13 mouse cellular contexts compared by ENCODE assay signal in the genomic region with DNA sequence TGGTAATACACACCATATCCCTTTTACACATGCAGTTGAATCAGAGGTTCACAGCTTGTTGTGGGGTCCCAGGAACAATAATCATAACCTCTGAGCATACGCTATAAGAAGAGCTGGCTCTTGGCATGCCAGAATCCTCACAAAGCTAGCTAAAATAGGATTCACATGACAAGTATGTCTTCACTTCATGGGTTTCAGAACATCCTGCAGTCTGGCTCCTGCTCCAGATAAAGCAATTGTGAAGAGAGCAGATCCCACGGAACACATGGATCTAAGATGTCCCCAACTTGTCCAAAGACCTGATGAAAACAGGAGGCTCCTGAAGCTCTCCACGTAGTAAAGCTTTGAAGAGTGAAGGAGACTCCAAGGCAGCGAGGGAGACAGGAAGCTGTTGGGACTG. TPM values are rescaled to one million over a fixed set of nuclear protein-coding genes. Genes with fewer than 3 reads are reported as not detected.
"Had no signal": no experiment of that assay in that cellular context is flagged by ENCODE, and none has a peak within 500 bp of the region (broad histone marks: within the 10 kb centered on the region; RNA-seq: fewer than 3 reads in every experiment).

No protein-coding gene starts in this region.

- DNase-seq: retina, postnatal 1 day; right cerebral cortex, adult 18-20 months; right cerebral cortex, postnatal 14 days; right cerebral cortex, postnatal 25 days; right cerebral cortex, postnatal 4 days; spleen, adult 18-20 months; thymus, adult 18-20 months; thymus, adult 2 months; thymus, postnatal 14 days; thymus, postnatal 25 days; thymus, postnatal 36 days; thymus, postnatal 4 days had no signal

RNA-seq across cellular contexts. Expression of a gene that starts 20.3 kb away (rescaled TPM):
- total RNA-seq: neutrophil, adult 5-6 weeks had no signal

RNA-seq across cellular contexts. Expression of a gene that starts 55.6 kb away (rescaled TPM):
- total RNA-seq: neutrophil, adult 5-6 weeks had no signal

RNA-seq across cellular contexts. Expression of a gene that starts 59.0 kb away (rescaled TPM):
- total RNA-seq: neutrophil, adult 5-6 weeks had no signal
